Mouse (Mus musculus) erythroblast, embryonic 14.5 days (primary cell): Measurements from ENCODE around the gene Celf2.

Source experiments
- GATA1 ChIP-seq: IDR thresholded peaks from 2 replicates; pipeline ENCODE4 v1.6.1; 2012; ENCODE audit warnings: low read length, inconsistent platforms, mixed read lengths
- TAL1 ChIP-seq: IDR thresholded peaks from 3 replicates; pipeline ENCODE4 v1.6.1; 2012; ENCODE audit warnings: low read length, inconsistent platforms, mixed read lengths

GRCm38 (mm10) chr2:6873711-6874110 is 635.7 kb downstream of the Celf2 start:
- TF ChIP-seq TAL1: no peak
- no peak for TF ChIP-seq GATA1
